Mouse (Mus musculus) heart, embryonic 11.5 days (tissue): ENCODE data around the gene Sipa1l3. TPM values are rescaled to one million over a fixed set of nuclear protein-coding genes. Genes with fewer than 3 reads are reported as not detected.

Source experiments
- ATAC-seq: fragments of 200-750 bp; cut with Nextera tagmentation; replicated peaks from 2 replicates; pipeline ENCODE4 v1.8.0; 2017; ENCODE audit warnings: moderate library complexity; ENCODE audit not compliant: insufficient number of reproducible peaks, low FRiP score, low TSS enrichment
- H3K27ac ChIP-seq: fragments of 300-500 bp; sonication (generic); 2 replicates; pipeline ENCODE4 v1.5.1; 2014; ENCODE audit warnings: mild to moderate bottlenecking, low read depth, low read length
- H3K27me3 ChIP-seq: fragments of 300-500 bp; sonication (generic); 2 replicates; pipeline ENCODE4 v1.6.1; 2014; ENCODE audit warnings: mild to moderate bottlenecking, low read length, mixed read lengths; ENCODE audit not compliant: control insufficient read depth, insufficient read depth
- H3K36me3 ChIP-seq: fragments of 300-500 bp; sonication (generic); 2 replicates; pipeline ENCODE4 v1.6.1; 2014; ENCODE audit warnings: mild to moderate bottlenecking, low read length, moderate library complexity, mixed read lengths; ENCODE audit not compliant: control insufficient read depth, insufficient read depth
- H3K4me1 ChIP-seq: fragments of 300-500 bp; sonication (generic); 2 replicates; pipeline ENCODE4 v1.6.1; 2014; ENCODE audit warnings: low read length; ENCODE audit not compliant: control insufficient read depth, insufficient read depth
- H3K4me2 ChIP-seq: fragments of 300-500 bp; sonication (generic); 2 replicates; pipeline ENCODE4 v1.6.1; 2014; ENCODE audit warnings: mild to moderate bottlenecking, moderate library complexity
- H3K4me3 ChIP-seq: fragments of 300-500 bp; sonication (generic); 2 replicates; pipeline ENCODE4 v1.5.1; 2014; ENCODE audit warnings: low read depth, low read length
- H3K9ac ChIP-seq: fragments of 300-500 bp; sonication (generic); 2 replicates; pipeline ENCODE4 v1.6.1; 2014; ENCODE audit warnings: mild to moderate bottlenecking, low read depth, low read length, moderate library complexity
- H3K9me3 ChIP-seq: fragments of 300-500 bp; sonication (generic); replicated peaks from 2 replicates; pipeline ENCODE4 v1.6.1; 2016; ENCODE audit warnings: low read length; ENCODE audit not compliant: control insufficient read depth
- WGBS: fragments of 180-500 bp; shearing (Covaris S2); extraction: QIAGEN DNeasy Blood & Tissue Kit; methylation state at CpG from one replicate; pipeline ENCODE4 v1.1.7; 2014; ENCODE audit not compliant: insufficient replicate concordance; 5-methylcytosine and 5-hydroxymethylcytosine counted together
- polyA plus RNA-seq: library from polyadenylated mRNA; unstranded; fragments of >200 nt; fragmentation: Nextera tagmentation; extraction: Ambion mirVana; gene quantifications from 2 replicates; pipeline ENCODE4 v1.2.1, GENCODE M21; 2014

The Sipa1l3 gene
- polyA plus RNA-seq, 1 experiment from 2014 or later: 4.8 TPM

GRCm38 (mm10) chr7:29355406-29355805 is 163.0 kb downstream of the Sipa1l3 start:
- Histone ChIP-seq H3K4me3 (no peak overlapping the region), H3K9ac (no peak overlapping the region), H3K27me3 (no peaks in the 10 kb centered on the region), H3K27ac (no peak overlapping the region), H3K4me2 (no peak overlapping the region), H3K9me3 (no peaks in the 10 kb centered on the region), H3K4me1 (no peaks in the 10 kb centered on the region), H3K36me3 (no peaks in the 10 kb centered on the region)
- WGBS: 78% methylated on average over 8 of the region's 8 CpGs
- ATAC-seq: no peak

DNA sequence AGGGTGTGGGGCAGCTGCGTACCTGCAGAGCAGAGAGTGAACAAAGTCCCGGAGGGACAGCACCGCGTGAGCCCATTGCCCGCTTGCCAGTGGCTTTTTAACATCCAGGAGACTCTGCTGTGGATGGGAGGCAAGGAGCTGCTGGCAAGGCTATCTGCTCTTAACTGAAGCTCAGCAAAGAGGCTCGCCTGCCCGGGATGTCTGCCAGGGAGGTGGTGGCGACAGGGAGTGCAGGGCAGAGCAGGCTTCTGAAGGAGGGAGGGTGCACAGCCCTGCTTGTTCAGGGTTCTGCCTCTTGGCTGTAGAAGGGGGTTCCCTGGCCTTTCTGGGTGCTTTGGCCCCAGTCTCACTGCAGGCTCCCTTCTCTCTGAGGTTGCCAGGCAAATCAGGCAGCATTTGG is 164.3 kb downstream of the Sipa1l3 start:
- H3K9ac ChIP-seq: no peak overlapping the region

DNA sequence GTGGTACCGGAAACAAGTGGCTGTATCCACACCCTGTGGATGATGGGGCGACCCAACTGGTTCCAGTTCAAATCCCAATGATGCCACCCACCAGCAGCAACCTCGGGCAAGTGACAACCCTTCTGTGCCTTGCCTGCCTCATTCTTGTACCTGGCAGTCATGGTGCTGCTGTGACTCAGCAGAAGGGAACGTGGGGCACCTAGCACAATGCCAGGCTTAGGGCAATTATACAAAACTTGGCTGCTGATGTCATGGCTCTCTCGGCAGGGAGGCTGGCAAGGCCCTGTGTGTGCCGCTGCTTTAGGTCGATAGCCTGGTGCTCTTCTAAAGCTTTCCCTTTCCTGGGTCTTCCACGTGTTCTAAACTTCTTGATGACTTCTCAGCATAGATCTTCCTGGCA is 166.2 kb downstream of the Sipa1l3 start:
- H3K36me3 ChIP-seq: no peaks in the 10 kb centered on the region
- 82% methylated on average over 8 of the region's 8 CpGs for WGBS

More for the DNA sequence above, 164.3 kb downstream of the Sipa1l3 start:
- no peak overlapping the region for H3K4me2 ChIP-seq
- H3K27ac ChIP-seq: no peak overlapping the region
- H3K4me1 ChIP-seq: no peaks in the 10 kb centered on the region
- no peaks in the 10 kb centered on the region for H3K9me3 ChIP-seq
- H3K36me3 ChIP-seq: no peaks in the 10 kb centered on the region
- ATAC-seq: no peak
- 76% methylated on average over 8 of the region's 8 CpGs for WGBS
- H3K4me3 ChIP-seq: no peak overlapping the region
- H3K27me3 ChIP-seq: no peaks in the 10 kb centered on the region

DNA sequence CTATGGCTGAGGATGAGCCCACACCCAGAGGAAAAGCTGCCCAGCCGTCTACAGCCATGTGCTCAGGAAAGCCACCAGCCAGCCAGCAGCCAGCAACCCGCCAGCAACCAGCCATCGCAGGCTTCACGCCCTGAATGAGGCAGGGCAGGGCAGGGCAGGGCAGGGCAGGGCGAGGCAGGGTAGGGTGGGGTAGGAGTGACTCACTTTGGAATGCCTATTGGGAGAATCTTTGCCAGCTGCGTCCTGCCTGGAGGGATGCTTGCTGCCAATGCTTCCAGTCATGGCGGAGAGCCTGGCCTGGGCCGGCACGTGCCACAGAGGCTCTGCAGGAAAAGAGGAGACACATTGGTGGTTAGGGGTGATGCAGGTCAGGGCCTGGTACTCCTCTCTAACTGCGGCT is 168.0 kb downstream of the Sipa1l3 start:
- Histone ChIP-seq H3K27ac (no peak overlapping the region), H3K36me3 (no peaks in the 10 kb centered on the region), H3K9me3 (no peaks in the 10 kb centered on the region), H3K4me2 (no peak overlapping the region), H3K27me3 (no peaks in the 10 kb centered on the region), H3K4me3 (no peak overlapping the region), H3K9ac (no peak overlapping the region), H3K4me1 (no peaks in the 10 kb centered on the region)
- no peak for ATAC-seq
- whole genome bisulfite sequencing: 81% methylated on average over 10 of the region's 10 CpGs

More for the DNA sequence above, 166.2 kb downstream of the Sipa1l3 start:
- Histone ChIP-seq H3K4me3 (no peak overlapping the region), H3K4me2 (no peak overlapping the region), H3K27me3 (no peaks in the 10 kb centered on the region), H3K9me3 (no peaks in the 10 kb centered on the region), H3K9ac (no peak overlapping the region), H3K27ac (no peak overlapping the region), H3K4me1 (no peaks in the 10 kb centered on the region)
- no peak for ATAC-seq

DNA sequence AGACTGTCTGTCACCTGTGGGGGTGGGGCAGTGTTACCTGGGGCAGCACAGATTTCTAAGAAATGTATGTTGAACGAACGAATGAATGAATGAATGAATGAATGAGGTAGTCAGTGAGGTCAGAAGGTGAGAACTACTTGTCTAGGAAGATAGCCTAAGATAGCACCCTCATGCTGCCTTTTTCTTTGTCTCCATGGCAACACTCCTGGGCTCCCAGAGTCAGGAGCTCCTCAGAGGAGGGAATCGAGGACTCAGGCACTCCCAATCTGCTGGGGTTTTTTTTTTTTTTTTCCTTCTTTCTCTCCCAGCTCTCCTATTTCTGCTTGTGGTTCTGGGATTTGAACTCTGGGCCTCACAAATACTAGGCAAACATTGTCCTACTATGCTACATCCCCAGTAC is 172.2 kb downstream of the Sipa1l3 start:
- WGBS: 67% methylated on average over 3 of the region's 3 CpGs
- Histone ChIP-seq H3K9me3 (no peaks in the 10 kb centered on the region), H3K4me1 (peaks cover 7% of the 10 kb centered on the region), H3K36me3 (no peaks in the 10 kb centered on the region), H3K27me3 (no peaks in the 10 kb centered on the region), H3K27ac (no peak overlapping the region), H3K4me3 (no peak overlapping the region), H3K4me2 (no peak overlapping the region), H3K9ac (no peak overlapping the region)
- ATAC-seq: no peak

GRCm38 (mm10) chr7:29345534-29345933 is 172.9 kb downstream of the Sipa1l3 start:
- Histone ChIP-seq H3K9me3 (no peaks in the 10 kb centered on the region), H3K4me1 (peaks cover 7% of the 10 kb centered on the region), H3K4me3 (no peak overlapping the region), H3K36me3 (no peaks in the 10 kb centered on the region), H3K4me2 (no peak overlapping the region), H3K27me3 (no peaks in the 10 kb centered on the region), H3K9ac (no peak overlapping the region), H3K27ac (no peak overlapping the region)
- 78% methylated on average over 4 of the region's 4 CpGs for WGBS
- no peak for ATAC-seq

GRCm38 (mm10) chr7:29343746-29344145 is 174.7 kb downstream of the Sipa1l3 start:
- Histone ChIP-seq H3K27ac (no peak overlapping the region), H3K4me3 (no peak overlapping the region), H3K4me2 (no peak overlapping the region), H3K4me1 (peaks cover 12% of the 10 kb centered on the region), H3K27me3 (no peaks in the 10 kb centered on the region), H3K36me3 (no peaks in the 10 kb centered on the region), H3K9me3 (no peaks in the 10 kb centered on the region), H3K9ac (no peak overlapping the region)
- ATAC-seq: no peak
- 92% methylated on average over 7 of the region's 7 CpGs for WGBS

DNA sequence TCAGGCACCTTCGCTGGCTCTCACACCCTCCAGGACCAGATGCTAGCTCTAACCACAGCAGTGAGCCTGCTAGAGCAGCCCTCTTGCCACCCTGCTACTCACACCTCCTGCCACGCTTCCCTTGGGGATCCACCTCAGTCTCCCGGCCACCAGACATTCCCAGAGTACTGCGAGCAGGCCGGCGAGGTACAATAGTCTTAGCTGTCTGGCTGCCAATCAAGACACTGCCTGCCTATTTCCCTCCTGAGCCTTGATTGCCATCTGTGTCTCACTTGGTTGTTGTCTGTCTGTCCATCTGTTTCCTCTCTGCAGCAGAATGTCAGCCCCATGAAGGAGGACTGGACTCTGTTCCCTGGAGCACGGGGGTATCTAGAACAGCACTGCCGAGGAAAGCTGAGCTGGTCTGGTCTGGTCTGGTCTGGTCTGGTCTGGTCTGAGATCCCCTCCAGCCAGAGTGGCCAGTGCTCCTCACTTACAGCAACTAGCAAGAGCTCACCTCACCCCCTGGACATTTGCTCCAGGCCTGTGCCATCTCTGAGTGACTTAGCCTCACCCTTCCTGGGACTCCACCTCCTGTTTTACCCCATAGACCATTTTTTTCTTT is 175.8 kb downstream of the Sipa1l3 start:
- H3K36me3 ChIP-seq: no peaks in the 10 kb centered on the region
- no peak overlapping the region for H3K27ac ChIP-seq
- H3K4me1 ChIP-seq: peaks cover 12% of the 10 kb centered on the region
- H3K27me3 ChIP-seq: no peaks in the 10 kb centered on the region
- no peak overlapping the region for H3K4me3 ChIP-seq
- no peak overlapping the region for H3K4me2 ChIP-seq
- H3K9ac ChIP-seq: 0 out of 2 replicates have a peak overlapping the region, but pooled peaks have one; percentile 28
- ATAC-seq: no peak
- 42% methylated on average over 8 of the region's 8 CpGs for WGBS
- no peaks in the 10 kb centered on the region for H3K9me3 ChIP-seq

GRCm38 (mm10) chr7:29341722-29342121 is 176.7 kb downstream of the Sipa1l3 start:
- Histone ChIP-seq H3K27ac (no peak overlapping the region), H3K4me1 (peaks cover 12% of the 10 kb centered on the region), H3K36me3 (no peaks in the 10 kb centered on the region), H3K9me3 (no peaks in the 10 kb centered on the region), H3K9ac (peak overlapping the region; percentile 39; the same call in 1 of the 2 replicates), H3K4me2 (no peak overlapping the region), H3K4me3 (no peak overlapping the region), H3K27me3 (no peaks in the 10 kb centered on the region)
- 55% methylated on average over 12 of the region's 12 CpGs for WGBS
- no peak for ATAC-seq
